Mouse (Mus musculus) midbrain, embryonic 10.5 days (tissue): ENCODE measurements around the gene Prmt7. TPM values are rescaled to one million over a fixed set of nuclear protein-coding genes. Genes with fewer than 3 reads are reported as not detected.
"Not testable (repeated sequence)": the region's sequence is repeated elsewhere in the genome, so short reads cannot be mapped to it uniquely, and the experiment has no call there.

ENCODE experiments used
- DNase-seq: peaks from one replicate; pipeline ENCODE4 v3.0.0-alpha.2; 2017; ENCODE audit warnings: low spot score
- H3K27ac ChIP-seq: fragments of 300-500 bp; sonication (generic); replicated peaks from 2 replicates; pipeline ENCODE4 v1.5.1; 2016; ENCODE audit warnings: mild to moderate bottlenecking
- H3K27me3 ChIP-seq: fragments of 300-500 bp; sonication (generic); 2 replicates; pipeline ENCODE4 v1.6.1; 2016; ENCODE audit warnings: low read depth, mild to moderate bottlenecking; ENCODE audit not compliant: poor library complexity, severe bottlenecking
- H3K36me3 ChIP-seq: fragments of 300-500 bp; sonication (generic); 2 replicates; pipeline ENCODE4 v1.6.1; 2016; ENCODE audit warnings: mild to moderate bottlenecking, moderate library complexity
- H3K4me1 ChIP-seq: fragments of 300-500 bp; sonication (generic); 2 replicates; pipeline ENCODE4 v1.6.1; 2016
- H3K4me3 ChIP-seq: fragments of 300-500 bp; sonication (generic); 2 replicates; pipeline ENCODE4 v1.5.1; 2016; ENCODE audit warnings: mild to moderate bottlenecking, moderate library complexity
- H3K9me3 ChIP-seq: fragments of 300-500 bp; sonication (generic); replicated peaks from 2 replicates; pipeline ENCODE4 v1.6.1; 2016; ENCODE audit warnings: mild to moderate bottlenecking
- WGBS: fragments of 180-500 bp; shearing (Covaris S2); methylation state at CpG from one replicate; pipeline ENCODE4 v1.1.7; 2016; 5-methylcytosine and 5-hydroxymethylcytosine counted together
- polyA plus RNA-seq: library from polyadenylated mRNA; unstranded; fragments of >200 nt; fragmentation: Nextera tagmentation; extraction: Ambion mirVana; gene quantifications from 2 replicates; pipeline ENCODE4 v1.2.1, GENCODE M21; 2016

Prmt7 gene
- polyA plus RNA-seq, 1 experiment from 2014 or later: 81.6 TPM

GRCm38 (mm10) chr8:106189162-106189561 is 21.6 kb upstream of the Prmt7 start:
- Histone ChIP-seq H3K4me3 (no peak overlapping the region), H3K4me1 (no peaks in the 10 kb centered on the region), H3K36me3 (peaks cover 93% of the 10 kb centered on the region), H3K9me3 (0 out of 2 replicates have a peak, but pooled peaks cover 4% of the 10 kb centered on the region), H3K27me3 (no peaks in the 10 kb centered on the region), H3K27ac (no peak overlapping the region)
- WGBS: 94% methylated on average over 4 of the region's 4 CpGs
- no peak for DNase-seq

- 94% methylated on average over 5 of the region's 5 CpGs for WGBS
- Histone ChIP-seq H3K27ac (no peak overlapping the region), H3K27me3 (no peaks in the 10 kb centered on the region), H3K36me3 (peaks cover 93% of the 10 kb centered on the region), H3K4me1 (no peaks in the 10 kb centered on the region), H3K4me3 (no peak overlapping the region), H3K9me3 (0 out of 2 replicates have a peak, but pooled peaks cover 4% of the 10 kb centered on the region)
- no peak for DNase-seq
These were observed 19.1 kb upstream of the Prmt7 start for GRCm38 (mm10) chr8:106191639-106192038.

GRCm38 (mm10) chr8:106193162-106193561 is 17.6 kb upstream of the Prmt7 start:
- no peak overlapping the region for H3K4me3 ChIP-seq
- H3K36me3 ChIP-seq: peaks cover 93% of the 10 kb centered on the region
- no peak overlapping the region for H3K27ac ChIP-seq
- H3K4me1 ChIP-seq: no peaks in the 10 kb centered on the region
- WGBS: 88% methylated on average over 6 of the region's 6 CpGs
- no peak for DNase-seq
- no peaks in the 10 kb centered on the region for H3K9me3 ChIP-seq
- H3K27me3 ChIP-seq: no peaks in the 10 kb centered on the region

GRCm38 (mm10) chr8:106194062-106194461 is 16.7 kb upstream of the Prmt7 start:
- Histone ChIP-seq H3K4me1 (0 out of 2 replicates have a peak, but pooled peaks cover 3% of the 10 kb centered on the region), H3K27ac (no peak overlapping the region), H3K9me3 (no peaks in the 10 kb centered on the region), H3K36me3 (peaks cover 92% of the 10 kb centered on the region), H3K27me3 (no peaks in the 10 kb centered on the region), H3K4me3 (no peak overlapping the region)
- no peak for DNase-seq
- WGBS: 87% methylated on average over 5 of the region's 5 CpGs

- no peak overlapping the region for H3K27ac ChIP-seq
- peaks cover 99% of the 10 kb centered on the region for H3K36me3 ChIP-seq
- H3K4me3 ChIP-seq: no peak overlapping the region
- WGBS: 13% methylated on average over 1 of the region's 1 CpGs
- 0 out of 2 replicates have a peak, but pooled peaks cover 3% of the 10 kb centered on the region for H3K4me1 ChIP-seq
- H3K9me3 ChIP-seq: no peaks in the 10 kb centered on the region
- DNase-seq: peak; percentile 23
- no peaks in the 10 kb centered on the region for H3K27me3 ChIP-seq
These were observed 12.0 kb upstream of the Prmt7 start for GRCm38 (mm10) chr8:106198741-106199140.

- 89% methylated on average over 3 of the region's 3 CpGs for WGBS
- peaks cover 99% of the 10 kb centered on the region for H3K36me3 ChIP-seq
- not testable (repeated sequence) for H3K9me3 ChIP-seq, H3K27me3 ChIP-seq, H3K4me1 ChIP-seq, H3K4me3 ChIP-seq, H3K27ac ChIP-seq, DNase-seq
These were observed 11.1 kb upstream of the Prmt7 start for GRCm38 (mm10) chr8:106199596-106199995.

- no peak for DNase-seq
- H3K9me3 ChIP-seq: no peaks in the 10 kb centered on the region
- H3K36me3 ChIP-seq: peaks cover 63% of the 10 kb centered on the region
- peaks cover 20% of the 10 kb centered on the region for H3K4me1 ChIP-seq
- peak overlapping the region; percentile 86 for H3K4me3 ChIP-seq
- H3K27me3 ChIP-seq: no peaks in the 10 kb centered on the region
- H3K27ac ChIP-seq: peak overlapping the region; percentile 92
- under 1% methylated on average over 35 of the region's 35 CpGs for WGBS
These were observed 553 bp upstream of the Prmt7 start for GRCm38 (mm10) chr8:106210035-106210731.

GRCm38 (mm10) chr8:106211421-106211820 is 685 bp downstream of the Prmt7 start:
- WGBS: 7% methylated on average over 13 of the region's 13 CpGs
- H3K27ac ChIP-seq: peak overlapping the region; percentile 92
- peaks cover 65% of the 10 kb centered on the region for H3K36me3 ChIP-seq
- H3K27me3 ChIP-seq: no peaks in the 10 kb centered on the region
- H3K4me3 ChIP-seq: peak overlapping the region; percentile 86
- no peaks in the 10 kb centered on the region for H3K9me3 ChIP-seq
- DNase-seq: no peak
- peaks cover 20% of the 10 kb centered on the region for H3K4me1 ChIP-seq

GRCm38 (mm10) chr8:106213959-106214358 is 3.2 kb downstream of the Prmt7 start:
- Histone ChIP-seq H3K27me3 (no peaks in the 10 kb centered on the region), H3K27ac (no peak overlapping the region), H3K4me3 (no peak overlapping the region), H3K4me1 (peaks cover 20% of the 10 kb centered on the region), H3K9me3 (no peaks in the 10 kb centered on the region), H3K36me3 (peaks cover 66% of the 10 kb centered on the region)
- DNase-seq: no peak
- WGBS: 89% methylated on average over 3 of the region's 3 CpGs

GRCm38 (mm10) chr8:106219620-106220019 is 8.9 kb downstream of the Prmt7 start:
- no peaks in the 10 kb centered on the region for H3K4me1 ChIP-seq
- no peak overlapping the region for H3K4me3 ChIP-seq
- no peaks in the 10 kb centered on the region for H3K9me3 ChIP-seq
- DNase-seq: no peak
- H3K27me3 ChIP-seq: no peaks in the 10 kb centered on the region
- H3K27ac ChIP-seq: no peak overlapping the region
- WGBS: 95% methylated on average over 3 of the region's 3 CpGs
- H3K36me3 ChIP-seq: peaks cover 98% of the 10 kb centered on the region

GRCm38 (mm10) chr8:106226589-106226988 is 15.9 kb downstream of the Prmt7 start:
- 53% methylated on average over 9 of the region's 9 CpGs for WGBS
- Histone ChIP-seq H3K27ac (no peak overlapping the region), H3K27me3 (no peaks in the 10 kb centered on the region), H3K4me3 (no peak overlapping the region), H3K4me1 (no peaks in the 10 kb centered on the region), H3K36me3 (peaks cover 87% of the 10 kb centered on the region), H3K9me3 (no peaks in the 10 kb centered on the region)
- peak; percentile 56 for DNase-seq

GRCm38 (mm10) chr8:106231536-106231935 is 20.8 kb downstream of the Prmt7 start:
- no peak overlapping the region for H3K27ac ChIP-seq
- 91% methylated on average over 7 of the region's 7 CpGs for WGBS
- H3K4me3 ChIP-seq: no peak overlapping the region
- H3K9me3 ChIP-seq: no peaks in the 10 kb centered on the region
- H3K36me3 ChIP-seq: peaks cover 92% of the 10 kb centered on the region
- H3K27me3 ChIP-seq: no peaks in the 10 kb centered on the region
- no peaks in the 10 kb centered on the region for H3K4me1 ChIP-seq
- DNase-seq: no peak

GRCm38 (mm10) chr8:106232751-106233150 is 22.0 kb downstream of the Prmt7 start:
- 84% methylated on average over 3 of the region's 3 CpGs for WGBS
- DNase-seq: no peak
- Histone ChIP-seq H3K9me3 (no peaks in the 10 kb centered on the region), H3K27me3 (no peaks in the 10 kb centered on the region), H3K36me3 (peaks cover 94% of the 10 kb centered on the region), H3K4me1 (no peaks in the 10 kb centered on the region), H3K27ac (no peak overlapping the region), H3K4me3 (no peak overlapping the region)
